Mouse (Mus musculus): Measurements from ENCODE around the gene Ltbr. TPM values are rescaled to one million over a fixed set of nuclear protein-coding genes. Genes with fewer than 3 reads are reported as not detected.

Gene Ltbr
- total RNA-seq (2014; rRNA removed) (31.6 and 34.4 TPM in 2 replicates), polyA plus RNA-seq (2015; fragmentation: Nextera tagmentation; extraction: Ambion mirVana) (17.5 and 18.1 TPM in 2 replicates)

DNA sequence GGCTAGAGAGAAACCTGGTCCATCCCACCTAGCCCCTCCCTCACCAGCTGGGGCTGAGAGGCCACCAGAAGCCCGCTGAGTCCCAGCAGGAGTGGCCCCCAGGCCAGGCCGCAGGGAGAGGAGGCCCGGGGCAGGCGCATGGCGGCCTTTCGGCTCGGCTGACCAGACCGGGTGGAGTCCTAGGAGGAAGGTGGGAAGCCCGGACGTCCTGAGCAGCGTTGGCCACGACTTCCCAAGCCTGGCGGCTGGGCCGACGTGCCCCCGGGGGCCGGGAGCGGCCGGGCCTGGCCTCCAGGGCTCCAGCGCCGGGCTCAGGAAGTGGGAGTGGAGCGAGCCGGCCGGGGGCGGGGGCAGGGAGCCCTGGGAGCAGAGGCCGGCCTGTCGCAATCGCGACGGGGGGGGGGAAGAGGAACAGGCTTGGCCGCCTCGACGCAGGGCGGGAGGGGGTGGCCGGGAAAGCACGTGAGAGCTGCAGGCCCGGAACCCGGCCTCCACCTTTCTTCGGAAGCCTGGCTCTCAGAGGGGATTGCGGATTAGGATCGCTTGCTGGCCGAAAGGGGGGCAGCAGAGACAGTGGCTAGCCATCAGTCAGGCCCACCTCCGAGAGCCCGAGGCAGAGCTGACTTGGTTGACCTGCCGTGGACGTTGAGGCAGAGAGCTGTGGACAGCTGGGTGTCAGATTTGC, at the start of gene Ltbr:
Ltbr (minus strand) TSS at position 340 of the 685 bp plus-strand sequence.
- H3K4me2 ChIP-seq (ENCODE audit: low read depth, low read length), result peak within 1 kb of the TSS; percentile 56
- no peaks in the 10 kb centered on the region for H3K9me3 ChIP-seq (ENCODE audit: low read length)
- peak within 1 kb of the TSS; percentile 59 for H3K9ac ChIP-seq (replicated peaks; ENCODE audit: low read length)
- TF ChIP-seq CTCF (IDR thresholded peaks at IDR 0.05; ENCODE audit: low read depth), result no peak
- H3K4me3 ChIP-seq (ENCODE audit: low read length), result peak within 1 kb of the TSS; percentile 34
- H3K27me3 ChIP-seq (ENCODE audit: insufficient read depth, low read length), result no peaks in the 10 kb centered on the region
- peak within 1 kb of the TSS; percentile 3; the same call in 1 of the 2 replicates for H3K27ac ChIP-seq
- ATAC-seq (peak; percentile 85), DNase-seq (ENCODE audit: low spot score) (peak; percentile 70)
- H3K4me1 ChIP-seq (ENCODE audit: insufficient read depth, low read length), result peaks cover 18% of the 10 kb centered on the region
- H3K36me3 ChIP-seq (ENCODE audit: insufficient read depth, low read length), result no peaks in the 10 kb centered on the region
- WGBS, result 5% methylated on average over 36 of the region's 46 CpGs

DNA sequence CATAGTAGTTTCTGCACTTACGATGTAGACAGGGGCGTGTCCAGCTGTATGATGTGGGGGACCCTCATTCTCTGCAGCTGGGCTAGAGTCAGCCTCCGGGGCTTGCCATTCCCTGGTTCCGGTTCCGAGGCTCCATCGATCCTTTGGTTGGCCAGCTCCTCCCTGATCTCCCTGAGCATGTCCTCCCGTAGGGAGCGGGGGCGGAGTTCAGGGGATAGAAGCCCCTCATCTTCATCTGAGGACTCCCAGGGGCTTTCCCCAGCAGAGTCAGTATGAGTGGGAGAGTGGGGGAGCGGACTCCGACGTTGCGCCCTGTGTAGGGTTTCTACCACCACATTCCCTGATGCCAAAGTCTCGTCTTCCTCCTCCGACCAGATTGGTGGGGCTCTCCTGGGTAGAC, 49.3 kb upstream of the Ltbr start:
- H3K36me3 ChIP-seq (ENCODE audit: insufficient read depth, low read length), result no peaks in the 10 kb centered on the region
- 0 out of 2 replicates have a peak overlapping the region, but pooled peaks have one; percentile 1 for H3K4me2 ChIP-seq (ENCODE audit: low read depth, low read length)
- DNase-seq (ENCODE audit: low spot score) (no peak), ATAC-seq (0 out of 2 replicates have a peak, but pooled peaks have one; percentile 7)
- WGBS, result 23% methylated on average over 15 of the region's 15 CpGs
- peak overlapping the region; percentile 6; the same call in 1 of the 2 replicates for H3K4me3 ChIP-seq (ENCODE audit: low read length)
- no peaks in the 10 kb centered on the region for H3K9me3 ChIP-seq (ENCODE audit: low read length)
- H3K9ac ChIP-seq (replicated peaks; ENCODE audit: low read length), result no peak overlapping the region
- H3K4me1 ChIP-seq (ENCODE audit: insufficient read depth, low read length), result peaks cover 8% of the 10 kb centered on the region; the same call in 1 of the 2 replicates
- no peak overlapping the region for H3K27ac ChIP-seq
- peaks cover 13% of the 10 kb centered on the region for H3K27me3 ChIP-seq (ENCODE audit: insufficient read depth, low read length)
- no peak for TF ChIP-seq CTCF (IDR thresholded peaks at IDR 0.05; ENCODE audit: low read depth)

DNA sequence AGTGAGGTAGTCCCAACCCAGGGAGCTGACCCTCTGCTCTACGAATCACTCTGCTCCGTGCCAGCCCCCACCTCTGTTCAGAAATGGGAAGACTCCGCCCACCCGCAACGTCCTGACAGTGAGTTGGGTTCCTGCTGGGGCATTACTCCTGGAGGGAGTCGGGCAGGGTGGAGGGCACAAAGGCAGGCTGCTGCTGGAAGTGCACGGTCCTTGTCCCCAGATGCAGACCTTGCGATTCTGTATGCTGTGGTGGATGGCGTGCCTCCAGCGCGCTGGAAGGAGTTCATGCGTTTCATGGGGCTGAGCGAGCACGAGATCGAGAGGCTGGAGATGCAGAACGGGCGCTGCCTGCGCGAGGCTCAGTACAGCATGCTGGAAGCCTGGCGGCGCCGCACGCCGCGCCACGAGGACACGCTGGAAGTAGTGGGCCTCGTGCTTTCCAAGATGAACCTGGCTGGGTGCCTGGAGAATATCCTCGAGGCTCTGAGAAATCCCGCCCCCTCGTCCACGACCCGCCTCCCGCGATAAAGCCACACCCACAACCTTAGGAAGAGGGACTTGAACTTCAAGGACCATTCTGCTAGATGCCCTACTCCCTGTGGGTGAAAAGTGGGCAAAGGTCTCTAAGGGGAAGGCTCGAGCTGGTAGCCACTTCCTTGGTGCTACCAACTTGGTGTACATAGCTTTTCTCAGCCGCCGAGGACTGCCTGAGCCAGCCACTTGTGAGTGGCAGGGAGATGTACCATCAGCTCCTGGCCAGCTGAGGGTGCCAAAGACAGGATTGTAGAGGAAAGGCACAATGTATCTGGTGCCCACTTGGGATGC, 48.0 kb upstream of the Ltbr start:
- H3K9ac ChIP-seq (replicated peaks; ENCODE audit: low read length), result 0 out of 2 replicates have a peak overlapping the region, but pooled peaks have one; percentile 23
- no peaks in the 10 kb centered on the region for H3K9me3 ChIP-seq (ENCODE audit: low read length)
- H3K36me3 ChIP-seq (ENCODE audit: insufficient read depth, low read length), result 0 out of 2 replicates have a peak, but pooled peaks cover 6% of the 10 kb centered on the region
- H3K27me3 ChIP-seq (ENCODE audit: insufficient read depth, low read length), result peaks cover 13% of the 10 kb centered on the region
- no peak overlapping the region for H3K27ac ChIP-seq
- H3K4me2 ChIP-seq (ENCODE audit: low read depth, low read length), result peak overlapping the region; percentile 51
- whole genome bisulfite sequencing, result 12% methylated on average over 38 of the region's 38 CpGs
- TF ChIP-seq CTCF (IDR thresholded peaks at IDR 0.05; ENCODE audit: low read depth), result peak; percentile 70
- ATAC-seq (peak; percentile 71), DNase-seq (ENCODE audit: low spot score) (peak; percentile 73)
- H3K4me1 ChIP-seq (ENCODE audit: insufficient read depth, low read length), result peaks cover 8% of the 10 kb centered on the region; the same call in 1 of the 2 replicates
- peak overlapping the region; percentile 30 for H3K4me3 ChIP-seq (ENCODE audit: low read length)

DNA sequence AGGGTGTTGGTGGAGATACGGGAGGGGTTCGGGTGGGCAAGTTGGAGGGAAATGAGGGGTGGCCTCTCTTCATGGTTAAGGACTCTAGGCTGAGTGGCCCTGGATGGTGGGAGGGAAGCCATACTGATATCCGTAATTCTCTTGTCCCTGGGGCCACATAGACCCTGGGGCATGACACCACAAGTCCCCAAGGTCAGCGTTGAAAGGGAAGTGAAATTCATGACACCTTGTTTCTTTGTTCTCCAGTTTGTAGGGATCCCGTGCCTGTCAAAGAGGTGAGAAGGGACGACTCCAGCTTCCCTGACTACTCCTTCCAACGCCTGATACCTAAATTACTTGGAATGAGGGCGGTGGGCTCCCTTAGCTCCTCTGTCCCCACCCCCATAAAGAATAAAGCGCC, 47.2 kb upstream of the Ltbr start:
- H3K4me1 ChIP-seq (ENCODE audit: insufficient read depth, low read length), result peaks cover 8% of the 10 kb centered on the region; the same call in 1 of the 2 replicates
- no peak overlapping the region for H3K4me3 ChIP-seq (ENCODE audit: low read length)
- no peak for DNase-seq (ENCODE audit: low spot score)
- WGBS, result 51% methylated on average over 9 of the region's 9 CpGs
- no peak for TF ChIP-seq CTCF (IDR thresholded peaks at IDR 0.05; ENCODE audit: low read depth)
- peaks cover 13% of the 10 kb centered on the region for H3K27me3 ChIP-seq (ENCODE audit: insufficient read depth, low read length)
- H3K9me3 ChIP-seq (ENCODE audit: low read length), result no peaks in the 10 kb centered on the region
- no peak overlapping the region for H3K4me2 ChIP-seq (ENCODE audit: low read depth, low read length)
- 0 out of 2 replicates have a peak, but pooled peaks cover 6% of the 10 kb centered on the region for H3K36me3 ChIP-seq (ENCODE audit: insufficient read depth, low read length)
- no peak overlapping the region for H3K9ac ChIP-seq (replicated peaks; ENCODE audit: low read length)
- no peak overlapping the region for H3K27ac ChIP-seq
- ATAC-seq, result no peak

DNA sequence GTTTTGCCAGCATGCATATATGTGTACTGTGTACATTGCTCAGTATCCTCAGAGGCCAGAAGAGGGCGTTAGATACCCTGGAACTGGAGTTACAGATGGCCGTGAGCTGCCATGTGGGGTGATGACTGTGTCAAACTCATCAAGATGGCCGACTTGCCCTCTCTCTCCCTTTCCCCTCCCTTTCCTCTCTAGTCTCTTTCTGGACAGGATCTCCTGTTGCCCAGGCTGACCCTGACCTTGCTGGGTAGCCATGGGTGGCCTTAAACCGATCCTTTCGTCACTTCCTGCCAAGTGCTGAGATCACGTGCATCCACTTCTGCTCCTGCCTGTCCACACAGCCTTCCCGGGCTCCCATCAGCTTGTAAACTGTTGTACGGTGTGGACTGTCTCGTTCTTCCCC, 46.3 kb upstream of the Ltbr start:
- Histone ChIP-seq H3K9me3 (ENCODE audit: low read length) (no peaks in the 10 kb centered on the region), H3K27ac (no peak overlapping the region), H3K4me3 (ENCODE audit: low read length) (no peak overlapping the region), H3K27me3 (ENCODE audit: insufficient read depth, low read length) (peaks cover 13% of the 10 kb centered on the region), H3K9ac (replicated peaks; ENCODE audit: low read length) (no peak overlapping the region), H3K36me3 (ENCODE audit: insufficient read depth, low read length) (0 out of 2 replicates have a peak, but pooled peaks cover 6% of the 10 kb centered on the region), H3K4me1 (ENCODE audit: insufficient read depth, low read length) (peaks cover 13% of the 10 kb centered on the region; the same call in 1 of the 2 replicates), H3K4me2 (ENCODE audit: low read depth, low read length) (no peak overlapping the region)
- 50% methylated on average over 9 of the region's 9 CpGs for WGBS
- TF ChIP-seq CTCF (IDR thresholded peaks at IDR 0.05; ENCODE audit: low read depth), result peak; percentile 17; the same call in 1 of the 2 replicates
- ATAC-seq (no peak), DNase-seq (ENCODE audit: low spot score) (no peak)

DNA sequence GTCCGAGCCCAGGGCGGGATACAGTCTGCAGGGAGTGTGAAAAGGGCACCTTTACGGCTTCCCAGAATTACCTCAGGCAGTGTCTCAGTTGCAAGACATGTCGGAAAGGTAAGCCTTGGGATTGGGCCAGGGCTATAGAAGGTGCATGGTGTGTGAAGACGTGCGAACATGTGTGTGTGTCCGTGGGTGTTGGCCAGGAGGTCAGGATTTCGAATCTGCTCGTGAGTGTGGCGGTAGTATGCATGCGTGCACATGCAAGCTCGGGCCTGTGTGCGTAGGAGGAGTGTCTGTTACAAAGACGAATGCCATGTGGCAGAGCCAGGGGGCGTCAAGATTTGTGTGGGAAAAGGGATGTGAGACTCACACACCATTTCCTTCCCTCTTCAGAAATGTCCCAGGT, 43.6 kb upstream of the Ltbr start:
- no peak overlapping the region for H3K9ac ChIP-seq (replicated peaks; ENCODE audit: low read length)
- ATAC-seq (no peak), DNase-seq (ENCODE audit: low spot score) (no peak)
- no peak overlapping the region for H3K4me2 ChIP-seq (ENCODE audit: low read depth, low read length)
- H3K27me3 ChIP-seq (ENCODE audit: insufficient read depth, low read length), result peaks cover 1% of the 10 kb centered on the region; the same call in 1 of the 2 replicates
- no peaks in the 10 kb centered on the region for H3K9me3 ChIP-seq (ENCODE audit: low read length)
- H3K36me3 ChIP-seq (ENCODE audit: insufficient read depth, low read length), result 0 out of 2 replicates have a peak, but pooled peaks cover 6% of the 10 kb centered on the region
- WGBS, result 93% methylated on average over 15 of the region's 15 CpGs
- H3K27ac ChIP-seq, result no peak overlapping the region
- no peak for TF ChIP-seq CTCF (IDR thresholded peaks at IDR 0.05; ENCODE audit: low read depth)
- H3K4me1 ChIP-seq (ENCODE audit: insufficient read depth, low read length), result peaks cover 19% of the 10 kb centered on the region; the same call in 1 of the 2 replicates
- H3K4me3 ChIP-seq (ENCODE audit: low read length), result no peak overlapping the region
